Mouse (Mus musculus): ENCODE measurements around the gene Gm11060.

- TF ChIP-seq CHD2 (IDR thresholded peaks at IDR 0.05; ENCODE audit: low read depth, low read length), result no peak
- no peak for TF ChIP-seq MAFK (IDR thresholded peaks at IDR 0.05; ENCODE audit: insufficient read depth, low read depth, low read length)
Measured at GRCm38 (mm10) chr2:105127531-105128480, 36.0 kb downstream of the Gm11060 start.

All from ES-E14 (cell line).